Mouse (Mus musculus): ENCODE measurements around the gene Rapgef4.

GRCm38 (mm10) chr2:72157561-72157960 lies 176.5 kb downstream of the Rapgef4 start:
- no peak for TF ChIP-seq GATA1 (IDR thresholded peaks at IDR 0.05; ENCODE audit: low read length)
- TF ChIP-seq TAL1 (IDR thresholded peaks at IDR 0.05; ENCODE audit: low read length), result no peak
